Mouse (Mus musculus) adrenal gland, postnatal 25 days (tissue): ENCODE results near the gene Kcnj16. TPM values are rescaled to one million over a fixed set of nuclear protein-coding genes. Genes with fewer than 3 reads are reported as not detected.
A peak's percentile ranks its signal among the peaks of the same experiment; 100 is the strongest.

Experiments
- DNase-seq: peaks from one replicate; pipeline ENCODE4 v3.0.0; 2021; ENCODE audit warnings: mixed read lengths
- total RNA-seq: library from RNA; stranded (reverse); gene quantifications from 2 replicates; pipeline ENCODE4 v1.2.3, GENCODE M21; 2021

Kcnj16 gene
- total RNA-seq, 1 experiment from 2014 or later: not detected

DNA sequence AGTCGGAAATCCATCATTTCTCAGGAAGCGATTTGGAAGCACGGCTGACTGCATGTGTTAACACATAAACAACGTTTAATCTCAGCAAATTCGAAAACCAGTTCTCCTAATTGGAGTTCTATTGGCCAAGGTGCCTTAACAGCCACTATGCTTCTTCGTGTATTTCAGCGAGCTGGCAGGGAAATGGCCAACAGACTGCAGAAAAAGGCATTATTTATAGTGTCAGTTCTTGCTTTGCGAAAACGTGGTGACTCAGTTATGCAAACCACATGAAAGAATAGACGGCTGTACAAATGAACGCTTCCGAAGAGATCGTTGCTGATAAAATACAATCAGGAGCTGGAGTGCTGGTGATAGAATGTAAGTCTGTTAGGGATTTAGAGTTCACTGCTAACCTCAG, 88.2 kb downstream of the Kcnj16 start:
- no peak for DNase-seq

DNA sequence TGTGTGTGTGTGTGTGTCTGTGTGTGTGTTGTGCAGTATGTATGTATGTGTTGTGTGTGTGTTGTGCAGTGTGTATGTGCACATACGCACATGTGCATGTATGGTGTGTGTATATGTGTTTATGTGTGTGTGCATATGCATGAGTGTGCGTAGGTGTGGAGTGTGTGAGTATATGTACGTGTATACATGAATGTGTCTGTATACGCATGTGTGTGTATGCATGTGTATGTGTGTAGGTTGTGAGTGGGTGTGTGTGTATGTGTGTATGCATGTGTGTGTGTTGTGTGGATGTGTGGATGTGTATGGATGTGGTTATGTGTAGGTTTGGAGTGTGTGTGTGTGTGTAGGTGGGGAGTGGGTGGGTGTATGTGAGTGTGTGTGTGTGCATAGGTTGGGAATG, 89.6 kb downstream of the Kcnj16 start:
- DNase-seq: no peak

DNA sequence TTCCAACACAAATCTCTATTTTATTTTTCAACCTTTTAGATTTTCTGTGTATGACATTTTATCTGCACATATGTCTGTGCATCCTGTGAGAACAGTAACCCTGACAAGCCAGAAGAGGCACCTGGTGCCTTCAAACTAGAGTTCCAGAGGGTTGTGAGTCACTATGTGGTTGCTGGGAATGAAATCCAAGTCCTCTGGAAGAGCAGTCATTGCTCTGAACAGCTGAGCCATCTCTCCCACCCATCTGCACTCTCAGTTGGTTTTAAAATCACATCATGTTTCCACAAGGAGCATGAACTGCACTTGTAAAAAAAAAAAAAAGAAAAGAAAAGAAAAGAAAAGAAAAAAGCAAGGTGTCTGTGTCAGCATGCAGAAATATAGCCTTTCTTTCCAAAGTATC, 91.6 kb downstream of the Kcnj16 start:
- no peak for DNase-seq

DNA sequence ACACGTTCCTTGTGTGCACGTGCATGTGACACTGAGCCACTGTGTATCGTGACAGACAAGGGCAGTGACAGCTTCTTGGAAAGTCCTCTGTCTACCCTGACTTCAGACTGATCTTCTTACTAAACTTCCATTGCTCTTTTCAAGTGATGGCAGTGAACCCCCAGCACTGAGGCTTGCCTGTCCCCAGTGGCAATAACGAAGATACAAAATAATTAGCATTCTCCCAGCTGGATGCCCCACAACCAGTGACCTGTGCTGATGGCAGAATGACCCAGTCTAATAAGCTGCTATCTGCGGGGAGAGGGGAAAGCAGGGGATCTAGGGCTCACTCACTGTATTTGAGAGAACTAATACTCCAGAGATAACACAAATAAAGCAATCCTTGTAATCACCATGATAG, 92.4 kb downstream of the Kcnj16 start:
- DNase-seq: no peak

DNA sequence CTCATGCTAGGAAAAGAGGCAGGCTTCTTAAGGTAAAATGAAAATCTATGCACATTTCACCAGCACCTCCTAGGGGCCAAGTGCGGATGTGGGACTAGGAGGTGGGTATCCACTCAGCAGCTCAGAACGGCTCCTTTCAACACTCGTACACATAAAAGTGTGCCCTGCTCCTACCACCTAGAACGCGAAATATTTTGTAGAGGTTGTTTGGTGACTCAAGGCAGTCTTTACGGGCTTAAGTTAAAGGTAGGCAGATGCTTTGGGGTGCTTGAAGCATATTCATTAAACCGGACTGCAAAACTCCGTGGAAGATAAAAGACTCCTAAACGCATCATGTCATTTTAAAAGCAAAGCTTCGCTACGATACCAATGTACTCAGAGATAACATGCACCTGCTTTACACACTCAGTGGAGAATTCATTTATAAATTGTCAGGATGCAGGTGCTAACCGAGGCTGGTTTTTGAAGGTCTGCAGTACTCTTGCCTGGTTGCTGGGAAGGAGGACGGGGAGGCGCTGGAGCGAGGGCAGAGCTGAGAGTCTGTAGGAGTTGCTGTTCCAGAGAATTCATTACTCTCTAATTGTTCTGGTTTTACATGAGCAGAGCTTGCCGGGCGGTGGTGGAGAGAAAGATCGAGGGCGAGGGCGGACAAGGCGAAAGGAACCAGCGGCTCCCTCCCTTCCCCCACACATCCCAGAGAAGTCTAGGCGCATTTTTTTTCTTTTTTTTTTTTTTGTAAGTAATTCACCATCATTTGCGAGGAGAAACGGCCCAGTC, 97.1 kb downstream of the Kcnj16 start:
- DNase-seq: peak; percentile 38

DNA sequence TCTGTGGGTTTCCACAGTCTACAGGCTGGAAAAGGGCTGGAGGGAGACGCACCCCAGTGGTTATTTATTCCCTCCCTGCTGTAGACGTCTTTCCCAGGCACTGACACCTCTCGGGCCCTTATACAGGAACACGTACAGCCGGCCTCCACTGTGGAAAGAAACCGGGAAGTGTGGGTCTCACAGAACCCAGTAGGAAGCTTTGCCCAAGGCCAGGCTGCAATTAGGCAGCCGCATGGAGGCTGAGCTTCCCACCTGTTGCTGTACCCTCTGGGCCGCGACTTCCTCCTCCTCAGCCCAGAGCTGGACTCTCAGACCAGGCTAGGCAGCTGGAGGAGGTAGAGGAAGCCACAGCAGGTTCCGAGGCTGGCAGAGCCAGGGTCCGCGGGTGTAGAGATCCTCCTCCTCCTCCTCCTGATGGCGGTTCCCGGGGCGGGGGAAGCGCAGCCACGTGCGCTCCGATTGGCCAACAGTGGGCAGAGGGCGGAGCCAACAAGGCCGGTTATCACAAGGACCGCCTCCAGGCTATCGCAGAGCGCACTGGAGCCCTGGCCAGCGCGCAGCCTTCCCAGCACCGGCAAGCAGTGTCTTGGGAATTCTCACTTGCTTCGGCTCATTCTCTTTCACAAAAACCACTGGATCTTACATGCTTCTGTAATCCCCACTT, 97.9 kb downstream of the Kcnj16 start, which contains the start of gene Kcnj2:
TSS of gene Kcnj2 (plus strand) at position 530 of the 664 bp plus-strand sequence.
- DNase-seq: peak; percentile 95

DNA sequence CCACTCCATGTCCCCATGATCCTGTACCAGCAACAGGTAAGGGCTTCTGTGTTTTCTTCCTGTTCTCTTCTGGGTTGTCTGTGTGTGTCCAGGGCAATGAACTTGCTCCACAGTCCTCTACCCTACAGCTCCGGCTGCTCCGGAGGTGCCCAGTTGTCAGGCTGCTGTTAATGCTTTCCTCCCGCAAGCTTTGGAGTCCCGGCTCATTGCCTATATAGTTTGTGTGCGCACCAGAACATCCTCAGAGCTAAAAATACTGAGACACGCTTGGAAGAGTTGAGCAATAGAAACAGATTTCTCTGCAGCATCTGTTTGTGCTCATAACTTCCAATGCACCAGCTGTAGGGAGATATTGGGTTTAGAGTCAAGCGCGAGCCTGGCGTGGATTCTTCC, 98.5 kb downstream of the Kcnj16 start:
- peak; percentile 14 for DNase-seq

DNA sequence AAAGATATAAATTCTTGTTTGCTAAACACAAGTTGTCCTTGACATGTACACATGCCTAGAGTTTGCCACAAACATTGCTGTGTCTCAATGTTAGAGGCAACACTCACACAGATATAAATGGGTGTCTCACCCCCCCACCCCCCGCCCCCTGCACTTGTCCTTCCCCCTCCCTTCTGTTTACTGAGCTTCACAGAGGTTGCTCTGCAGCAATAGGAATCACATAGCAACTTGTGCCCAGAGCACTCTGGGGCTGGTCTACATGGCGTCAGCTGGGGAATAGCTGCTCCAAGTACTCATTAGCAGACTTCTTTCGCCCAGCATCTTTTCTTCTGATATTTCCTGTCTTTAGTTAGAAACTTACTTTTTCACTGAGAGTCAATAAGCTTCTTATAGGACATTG, 100.0 kb downstream of the Kcnj16 start:
- DNase-seq: no peak

DNA sequence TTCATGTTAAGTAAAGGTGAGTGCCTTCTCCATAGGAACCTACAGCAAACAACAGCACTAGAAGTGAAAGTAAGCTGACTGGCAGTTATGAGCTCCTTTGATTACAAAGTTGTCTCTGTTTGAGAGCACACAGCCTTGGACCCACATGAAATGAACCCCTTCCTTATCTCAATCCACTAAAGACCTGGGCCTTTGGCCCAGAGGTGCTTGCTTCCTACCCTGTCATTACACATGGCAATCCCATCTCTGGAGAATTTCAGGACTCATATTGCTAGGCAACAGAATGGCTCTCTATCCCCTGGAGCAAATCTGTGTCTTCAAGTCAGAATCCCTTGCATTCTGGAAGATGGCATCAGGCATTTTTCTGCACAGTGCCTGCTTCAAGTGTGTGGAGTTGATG, 102.6 kb downstream of the Kcnj16 start:
- DNase-seq: no peak

DNA sequence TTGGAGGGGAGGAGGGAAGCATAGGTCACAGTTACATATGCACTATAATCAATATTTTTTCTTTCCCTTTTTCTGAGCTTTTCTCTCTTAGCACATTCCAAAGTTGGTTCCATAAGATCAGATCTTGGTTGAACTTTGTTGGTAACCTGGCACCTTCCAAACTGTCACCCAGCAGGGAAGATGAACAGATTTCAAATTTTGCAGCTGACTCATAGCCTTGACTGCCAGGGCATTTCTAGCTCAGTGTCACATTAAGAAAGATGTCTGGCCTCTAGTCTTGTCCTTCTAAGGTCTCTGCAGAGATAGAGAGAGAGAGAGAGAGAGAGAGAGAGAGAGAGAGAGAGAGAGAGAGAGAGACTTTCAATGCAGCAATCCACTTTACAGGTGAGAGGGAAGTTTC, 106.3 kb downstream of the Kcnj16 start:
- DNase-seq: no peak

Other genes starting within 250 kb of the Kcnj16 start
- 7.0 and 8.5 TPM in 2 replicates for gene Kcnj2, start 98.1 kb downstream of the Kcnj16 start, total RNA-seq